Mouse (Mus musculus): ENCODE data around the gene Cpm. TPM values are rescaled to one million over a fixed set of nuclear protein-coding genes. Genes with fewer than 3 reads are reported as not detected.

Gene Cpm
- total RNA-seq, 2 experiments from 2014 or later = 2.8 to 3.6 TPM

GRCm38 (mm10) chr10:117635823-117636589 lies 6.7 kb downstream of the Cpm start:
- DNase-seq = no peak

GRCm38 (mm10) chr10:117637062-117637744 lies 7.9 kb downstream of the Cpm start:
- no peak for DNase-seq

- no peak for DNase-seq
Measured at GRCm38 (mm10) chr10:117637745-117638577, 8.7 kb downstream of the Cpm start.

GRCm38 (mm10) chr10:117638578-117639220 lies 9.4 kb downstream of the Cpm start:
- DNase-seq = no peak

- DNase-seq = no peak
Measured at GRCm38 (mm10) chr10:117639221-117639599, 9.9 kb downstream of the Cpm start.

GRCm38 (mm10) chr10:117639899-117640594 lies 10.7 kb downstream of the Cpm start:
- DNase-seq = no peak

- no peak for DNase-seq
Measured at GRCm38 (mm10) chr10:117640595-117641078, 11.3 kb downstream of the Cpm start.

GRCm38 (mm10) chr10:117641400-117642200 lies 12.3 kb downstream of the Cpm start:
- peak; percentile 18 for DNase-seq

- peak; percentile 32 for DNase-seq
Measured at GRCm38 (mm10) chr10:117642201-117642450, 12.8 kb downstream of the Cpm start.

GRCm38 (mm10) chr10:117642491-117643262 lies 13.4 kb downstream of the Cpm start:
- no peak for DNase-seq

- DNase-seq = no peak
Measured at GRCm38 (mm10) chr10:117643302-117643701, 14.0 kb downstream of the Cpm start.

- DNase-seq = no peak
Measured at GRCm38 (mm10) chr10:117643711-117644428, 14.6 kb downstream of the Cpm start.

GRCm38 (mm10) chr10:117644429-117644748 lies 15.1 kb downstream of the Cpm start:
- DNase-seq = no peak

- no peak for DNase-seq
Measured at GRCm38 (mm10) chr10:117644828-117645227, 15.5 kb downstream of the Cpm start.

- DNase-seq = no peak
Measured at GRCm38 (mm10) chr10:117645487-117645964, 16.2 kb downstream of the Cpm start.

GRCm38 (mm10) chr10:117646482-117647157 lies 17.3 kb downstream of the Cpm start:
- no peak for DNase-seq

GRCm38 (mm10) chr10:117647158-117647505 lies 17.8 kb downstream of the Cpm start:
- DNase-seq = no peak

- no peak for DNase-seq
Measured at GRCm38 (mm10) chr10:117647964-117648472, 18.7 kb downstream of the Cpm start.

GRCm38 (mm10) chr10:117648643-117649042 lies 19.3 kb downstream of the Cpm start:
- DNase-seq = no peak
